Mouse (Mus musculus) liver, embryonic 14.5 days (tissue): ENCODE results near the gene Med31. TPM values are rescaled to one million over a fixed set of nuclear protein-coding genes. Genes with fewer than 3 reads are reported as not detected.

ENCODE experiments used
- ATAC-seq: fragments of 200-750 bp; cut with Nextera tagmentation; 2 replicates; pipeline ENCODE4 v1.8.0; 2017; ENCODE audit warnings: moderate number of reproducible peaks, mild to moderate bottlenecking, moderate library complexity; ENCODE audit not compliant: insufficient read depth
- DNase-seq, 3 experiments: peaks; one replicate each; pipeline ENCODE4 v3.0.0-alpha.2; 2012 to 2013; ENCODE audit warnings: low read depth in 3 of 3, low spot score in 3 of 3
- H3K27ac ChIP-seq: fragments of 300-500 bp; sonication (generic); 2 replicates; pipeline ENCODE4 v1.5.1; 2014; ENCODE audit warnings: moderate library complexity, mild to moderate bottlenecking, control low read depth, inconsistent platforms
- H3K27me3 ChIP-seq: fragments of 300-500 bp; sonication (generic); 2 replicates; pipeline ENCODE4 v1.6.1; 2014; ENCODE audit warnings: mild to moderate bottlenecking, low read length, moderate library complexity; ENCODE audit not compliant: control insufficient read depth, insufficient read depth
- H3K36me3 ChIP-seq: fragments of 300-500 bp; sonication (generic); replicated peaks from 2 replicates; pipeline ENCODE4 v1.6.1; 2014; ENCODE audit warnings: low read depth; ENCODE audit not compliant: control insufficient read depth, insufficient read depth
- H3K4me1 ChIP-seq, 2 experiments: fragments of 200-500 bp in 1 of 2; fragments of 300-500 bp in 1 of 2; sonication (generic) in 1 of 2; replicated peaks; 2 replicates each; pipeline ENCODE4 v1.6.1; 2012 to 2014; ENCODE audit warnings: antibody characterized with exemption in 1 of 2, inconsistent platforms in 1 of 2, low read length in 1 of 2; ENCODE audit not compliant: control insufficient read depth in 2 of 2, insufficient read depth in 2 of 2
- H3K4me2 ChIP-seq: fragments of 300-500 bp; sonication (generic); 2 replicates; pipeline ENCODE4 v1.6.1; 2014; ENCODE audit warnings: low read depth, mild to moderate bottlenecking, control low read depth, moderate library complexity
- H3K4me3 ChIP-seq, 2 experiments: fragments of 200-500 bp in 1 of 2; fragments of 300-500 bp in 1 of 2; sonication (generic) in 1 of 2; 2 replicates each; pipeline ENCODE4 v1.5.1; 2012 to 2014; ENCODE audit warnings: low read depth in 2 of 2, low read length in 2 of 2, mild to moderate bottlenecking in 2 of 2, control low read depth in 1 of 2, inconsistent platforms in 1 of 2, moderate library complexity in 1 of 2; ENCODE audit not compliant: insufficient read depth in 1 of 2
- H3K9ac ChIP-seq: fragments of 300-500 bp; sonication (generic); replicated peaks from 2 replicates; pipeline ENCODE4 v1.6.1; 2014; ENCODE audit warnings: mild to moderate bottlenecking, control low read depth, moderate library complexity
- H3K9me3 ChIP-seq: fragments of 300-500 bp; sonication (generic); 2 replicates; pipeline ENCODE4 v1.6.1; 2016; ENCODE audit warnings: low read length, mixed read lengths; ENCODE audit not compliant: control insufficient read depth
- CTCF ChIP-seq: IDR thresholded peaks from 2 replicates; pipeline ENCODE4 v1.5.1; 2016; ENCODE audit warnings: antibody characterized with exemption, low read depth, control low read depth
- EP300 ChIP-seq: IDR thresholded peaks from 2 replicates; pipeline ENCODE4 v1.6.1; 2016; ENCODE audit warnings: antibody characterized with exemption, low read depth
- WGBS: fragments of 180-500 bp; shearing (Covaris S2); extraction: QIAGEN DNeasy Blood & Tissue Kit; methylation state at CpG from one replicate; pipeline ENCODE4 v1.1.7; 2014; ENCODE audit not compliant: insufficient replicate concordance; 5-methylcytosine and 5-hydroxymethylcytosine counted together
- polyA plus RNA-seq, 2 experiments: library from polyadenylated mRNA; depleted of rRNA in 1 of 2; stranded (reverse) in 1 of 2; unstranded in 1 of 2; fragments of >200 nt; fragmentation: Nextera tagmentation in 1 of 2; extraction: Ambion mirVana in 1 of 2; gene quantifications; 2 replicates each; pipeline versions ENCODE4 v1.2.1 to v1.2.3; 2012 to 2014

The Med31 gene
- polyA plus RNA-seq (2012; rRNA removed) (6.0 and 8.5 TPM in 2 replicates), polyA plus RNA-seq (2014; fragmentation: Nextera tagmentation; extraction: Ambion mirVana) (13.0 TPM in 2 replicates)

DNA sequence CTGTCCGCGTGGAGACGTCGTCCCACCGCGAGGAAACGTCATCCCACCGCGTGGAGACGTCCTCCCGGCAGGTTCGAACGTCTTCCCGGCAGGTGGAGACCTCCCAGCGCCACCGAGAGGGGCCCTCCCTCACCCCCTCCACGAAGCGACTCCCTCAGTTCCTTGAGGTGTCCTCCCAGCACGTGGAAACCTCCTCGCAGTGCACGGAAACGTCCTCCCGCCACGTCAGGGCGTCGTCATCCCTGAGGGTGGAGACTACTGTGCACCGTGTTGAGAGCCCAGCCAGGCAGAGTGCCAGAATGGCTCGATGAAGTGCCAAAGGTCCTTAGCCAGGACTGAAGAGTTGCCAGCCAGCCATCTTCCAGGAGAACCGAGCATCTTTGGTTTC is at the start of gene Med31:
Med31 (minus strand) TSS at position 183 of the 388 bp plus-strand sequence.
- Histone ChIP-seq H3K36me3 (peaks cover 3% of the 10 kb centered on the region), H3K27ac (peak within 1 kb of the TSS; percentile 15), H3K9me3 (no peaks in the 10 kb centered on the region), H3K4me2 (peak within 1 kb of the TSS; percentile 90), H3K4me3 (peak within 1 kb of the TSS; percentile 70 to 96), H3K4me1 (peaks cover 4 to 5% of the 10 kb centered on the region in 2 experiments; a peak in 2 of 4 replicates), H3K27me3 (no peaks in the 10 kb centered on the region), H3K9ac (peak within 1 kb of the TSS; percentile 65)
- peak; percentile 48 to 61 (median 51) for DNase-seq
- whole genome bisulfite sequencing = 3% methylated on average over 29 of the region's 29 CpGs
- ATAC-seq = peak; percentile 67
- no peak for TF ChIP-seq EP300
- no peak; the same call in 1 of the 2 replicates for TF ChIP-seq CTCF

DNA sequence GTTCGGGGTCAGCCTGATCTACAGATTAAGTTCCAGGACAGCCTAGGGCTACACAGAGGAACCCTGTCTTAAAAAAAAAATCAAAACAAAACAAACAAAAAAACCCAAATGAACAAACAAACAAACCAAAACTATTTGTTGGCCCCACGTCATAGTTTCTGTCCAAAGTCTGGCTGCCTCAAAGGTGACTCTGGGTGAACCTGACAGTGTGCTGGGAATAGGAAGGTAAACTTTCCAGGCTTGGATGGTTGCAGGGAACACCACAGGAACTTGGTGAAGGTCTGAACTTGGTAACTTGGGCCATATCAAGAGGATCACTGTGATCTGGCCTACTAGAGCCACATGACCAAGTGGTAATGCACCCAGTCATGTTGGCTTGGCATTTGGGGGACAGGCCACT is 41.0 kb upstream of the Med31 start:
- no peak for DNase-seq
- no peak overlapping the region for H3K4me3 ChIP-seq
- WGBS = 42% methylated on average over 2 of the region's 2 CpGs
- no peaks in the 10 kb centered on the region for H3K27me3 ChIP-seq
- H3K4me2 ChIP-seq = no peak overlapping the region
- no peak overlapping the region for H3K27ac ChIP-seq
- TF ChIP-seq EP300 = no peak
- TF ChIP-seq CTCF = no peak
- no peaks in the 10 kb centered on the region for H3K4me1 ChIP-seq
- no peak for ATAC-seq
- H3K36me3 ChIP-seq = no peaks in the 10 kb centered on the region
- no peak overlapping the region for H3K9ac ChIP-seq
- H3K9me3 ChIP-seq = no peaks in the 10 kb centered on the region

DNA sequence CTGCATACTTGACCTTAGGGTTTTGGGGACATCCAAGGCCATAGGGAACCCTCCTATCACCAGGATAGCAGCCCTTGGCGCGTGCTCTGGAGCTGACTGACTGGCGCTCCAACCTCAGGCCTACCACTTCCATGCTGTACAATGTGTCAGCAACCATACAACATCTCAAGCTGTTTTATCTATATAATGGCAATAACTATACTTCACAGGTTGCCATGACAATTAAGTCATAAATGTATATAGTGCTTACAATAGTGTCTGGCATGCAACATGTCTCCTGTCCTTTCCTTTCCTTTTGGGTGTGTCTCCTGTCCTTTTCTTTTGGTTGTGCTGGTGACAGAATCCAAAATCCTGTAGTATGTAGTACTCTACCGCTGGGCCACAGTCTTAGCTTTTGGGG is 40.2 kb upstream of the Med31 start:
- Histone ChIP-seq H3K9me3 (no peaks in the 10 kb centered on the region), H3K9ac (no peak overlapping the region), H3K36me3 (no peaks in the 10 kb centered on the region), H3K4me1 (no peaks in the 10 kb centered on the region), H3K4me3 (no peak overlapping the region), H3K27me3 (no peaks in the 10 kb centered on the region; the same call in 1 of the 2 replicates), H3K4me2 (no peak overlapping the region), H3K27ac (no peak overlapping the region)
- DNase-seq = no peak
- no peak for ATAC-seq
- WGBS = 75% methylated on average over 4 of the region's 4 CpGs
- TF ChIP-seq CTCF (no peak), EP300 (no peak)

DNA sequence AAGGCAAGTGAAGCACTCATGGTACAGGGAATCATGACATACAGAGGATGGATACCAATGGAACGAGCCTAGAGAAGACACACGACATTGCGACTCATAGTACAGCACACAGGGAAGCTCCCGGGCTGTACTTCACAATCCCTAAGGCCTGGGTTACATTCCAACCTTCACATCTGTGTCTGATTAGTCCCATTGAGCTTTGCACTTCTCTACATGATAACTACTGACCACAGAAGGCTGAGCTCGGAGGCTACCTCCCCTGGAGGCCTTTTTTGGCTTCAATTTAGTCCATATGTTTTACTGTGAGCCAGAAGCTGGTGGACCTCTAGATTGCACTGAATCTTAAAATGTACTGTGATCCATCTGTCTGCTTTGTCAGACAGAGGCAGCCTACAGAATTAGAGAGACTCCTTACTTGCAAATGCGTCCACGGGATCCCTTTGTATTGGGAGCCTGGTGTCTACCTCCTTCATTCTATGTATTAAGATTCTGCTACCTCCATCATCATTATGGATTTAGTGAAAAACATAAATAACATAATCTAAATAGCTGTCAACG is 29.9 kb upstream of the Med31 start:
- no peak overlapping the region for H3K9ac ChIP-seq
- no peaks in the 10 kb centered on the region for H3K36me3 ChIP-seq
- H3K27me3 ChIP-seq = no peaks in the 10 kb centered on the region; the same call in 1 of the 2 replicates
- DNase-seq (no peak), ATAC-seq (no peak)
- H3K9me3 ChIP-seq = no peaks in the 10 kb centered on the region
- no peaks in the 10 kb centered on the region for H3K4me1 ChIP-seq
- WGBS = 63% methylated on average over 8 of the region's 8 CpGs
- H3K4me3 ChIP-seq = no peak overlapping the region
- H3K27ac ChIP-seq = no peak overlapping the region
- TF ChIP-seq CTCF (no peak), EP300 (no peak)
- no peak overlapping the region for H3K4me2 ChIP-seq

DNA sequence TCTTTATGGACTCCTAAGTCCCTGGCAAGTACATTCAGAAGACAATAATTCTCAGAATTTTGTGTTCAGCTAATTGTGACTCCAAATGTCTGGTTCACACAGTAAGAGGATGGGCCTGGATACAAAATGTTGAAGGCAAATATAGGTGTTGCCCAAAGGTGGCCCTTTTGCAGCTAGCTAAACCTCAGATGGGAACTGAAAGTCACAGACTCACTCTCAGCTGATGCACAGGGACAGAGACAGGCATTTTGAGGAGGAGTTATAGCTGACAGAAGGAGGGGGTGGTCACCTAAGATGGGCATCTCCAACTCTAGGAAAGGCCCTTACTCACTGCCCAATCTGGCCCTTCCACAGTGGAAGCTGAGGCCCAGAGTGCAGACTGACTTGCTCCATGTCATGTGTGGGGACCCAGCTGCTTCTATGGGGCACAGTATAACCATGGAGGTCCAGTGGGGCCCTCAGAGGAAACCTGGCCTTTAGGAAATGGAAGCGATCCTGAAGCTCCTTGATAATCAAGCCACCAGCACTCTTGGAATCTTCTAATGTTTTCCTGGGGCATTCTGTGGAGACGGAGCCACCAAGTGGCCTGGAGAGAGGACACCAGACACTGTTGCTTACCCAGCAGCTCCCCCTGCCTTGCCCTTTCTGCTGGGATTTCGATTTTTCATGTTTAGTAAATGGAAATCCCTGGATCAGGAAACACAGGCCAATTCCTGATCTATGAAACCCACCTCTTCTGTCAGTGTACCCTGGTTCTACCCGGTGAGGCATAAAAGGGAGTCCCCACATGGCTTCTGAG is 24.9 kb upstream of the Med31 start:
- no peak overlapping the region for H3K27ac ChIP-seq
- H3K4me1 ChIP-seq = no peaks in the 10 kb centered on the region
- no peaks in the 10 kb centered on the region for H3K36me3 ChIP-seq
- H3K4me2 ChIP-seq = no peak overlapping the region
- H3K9me3 ChIP-seq = no peaks in the 10 kb centered on the region
- no peak for DNase-seq
- ATAC-seq = no peak
- no peak for TF ChIP-seq EP300
- TF ChIP-seq CTCF = no peak
- H3K9ac ChIP-seq = no peak overlapping the region
- 47% methylated on average over 4 of the region's 4 CpGs for WGBS
- no peaks in the 10 kb centered on the region for H3K27me3 ChIP-seq
- H3K4me3 ChIP-seq = no peak overlapping the region
